Mouse (Mus musculus): ENCODE results near the gene Gcnt4.

DNA sequence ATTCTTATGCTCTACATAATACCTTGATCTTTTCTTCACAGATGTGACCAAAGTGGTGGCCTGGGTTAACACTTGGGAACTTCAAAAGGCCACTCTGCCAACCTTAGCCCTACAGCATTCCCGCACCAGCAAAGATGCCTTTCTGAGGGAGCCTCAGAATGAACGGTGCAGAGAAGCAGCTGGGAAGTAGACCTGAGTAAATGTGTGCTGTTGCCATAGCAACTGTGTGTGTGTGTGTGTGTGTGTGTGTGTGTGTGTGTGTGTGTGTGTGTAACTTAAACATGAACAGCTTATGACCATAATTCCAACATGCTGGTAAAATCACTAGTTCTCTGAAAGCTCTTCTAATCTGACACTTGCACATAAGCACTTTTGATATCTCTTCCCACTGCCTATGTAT, 27.4 kb downstream of the Gcnt4 start:
- TF ChIP-seq CTCF (IDR thresholded peaks at IDR 0.05; ENCODE audit: low read depth, low read length) = no peak
- TF ChIP-seq EP300 (IDR thresholded peaks at IDR 0.05; ENCODE audit: insufficient read depth, low read depth, low read length) = no peak
- no peak for TF ChIP-seq POLR2A (IDR thresholded peaks at IDR 0.05; ENCODE audit: insufficient read depth, low read length)

Measured in ES-Bruce4 (cell line).